Mouse (Mus musculus) midbrain, embryonic 14.5 days (tissue): ENCODE results near the gene Pald1. TPM values are rescaled to one million over a fixed set of nuclear protein-coding genes. Genes with fewer than 3 reads are reported as not detected.

ENCODE experiments used
- ATAC-seq: fragments of 200-750 bp; cut with Nextera tagmentation; 2 replicates; pipeline ENCODE4 v1.8.0; 2017; ENCODE audit warnings: moderate number of reproducible peaks, moderate library complexity; ENCODE audit not compliant: low FRiP score, low TSS enrichment
- DNase-seq: peaks from one replicate; pipeline ENCODE4 v3.0.0-alpha.2; 2015
- H3K27ac ChIP-seq: fragments of 300-500 bp; sonication (generic); replicated peaks from 2 replicates; pipeline ENCODE4 v1.5.1; 2014; ENCODE audit warnings: mild to moderate bottlenecking, low read depth, low read length, moderate library complexity
- H3K27me3 ChIP-seq: fragments of 300-500 bp; sonication (generic); 2 replicates; pipeline ENCODE4 v1.6.1; 2014; ENCODE audit warnings: low read length, control low read depth, mixed read lengths; ENCODE audit not compliant: control insufficient read depth, insufficient read depth
- H3K36me3 ChIP-seq: fragments of 300-500 bp; sonication (generic); 2 replicates; pipeline ENCODE4 v1.6.1; 2014; ENCODE audit warnings: low read length, control low read depth; ENCODE audit not compliant: control insufficient read depth, insufficient read depth
- H3K4me1 ChIP-seq: fragments of 300-500 bp; sonication (generic); 2 replicates; pipeline ENCODE4 v1.6.1; 2014; ENCODE audit warnings: mild to moderate bottlenecking, antibody characterized with exemption, low read length, control low read depth; ENCODE audit not compliant: control insufficient read depth, insufficient read depth
- H3K4me2 ChIP-seq: fragments of 300-500 bp; sonication (generic); 2 replicates; pipeline ENCODE4 v1.6.1; 2014; ENCODE audit warnings: mild to moderate bottlenecking, low read length, moderate library complexity
- H3K4me3 ChIP-seq: fragments of 300-500 bp; sonication (generic); replicated peaks from 2 replicates; pipeline ENCODE4 v1.5.1; 2014; ENCODE audit warnings: low read depth, low read length
- H3K9ac ChIP-seq: fragments of 300-500 bp; sonication (generic); replicated peaks from 2 replicates; pipeline ENCODE4 v1.6.1; 2014; ENCODE audit warnings: mild to moderate bottlenecking, low read length, moderate library complexity
- H3K9me3 ChIP-seq: fragments of 300-500 bp; sonication (generic); 2 replicates; pipeline ENCODE4 v1.6.1; 2016; ENCODE audit warnings: low read length, control low read depth, mixed read lengths; ENCODE audit not compliant: control insufficient read depth
- WGBS: fragments of 180-500 bp; shearing (Covaris S2); extraction: QIAGEN DNeasy Blood & Tissue Kit; methylation state at CpG from one replicate; pipeline ENCODE4 v1.1.7; 2014; 5-methylcytosine and 5-hydroxymethylcytosine counted together
- polyA plus RNA-seq: library from polyadenylated mRNA; unstranded; fragments of >200 nt; fragmentation: Nextera tagmentation; extraction: Ambion mirVana; gene quantifications from 2 replicates; pipeline ENCODE4 v1.2.1, GENCODE M21; 2014

The Pald1 gene
- polyA plus RNA-seq: 16.5 and 18.7 TPM in 2 replicates

GRCm38 (mm10) chr10:61383021-61383714 is at the start of gene Pald1:
Gene Pald1 (minus strand): TSS chr10:61383530.
- Histone ChIP-seq H3K27ac (peak within 1 kb of the TSS; percentile 45; the same call in 1 of the 2 replicates), H3K27me3 (no peaks in the 10 kb centered on the region), H3K4me1 (peaks cover 27% of the 10 kb centered on the region), H3K9ac (peak within 1 kb of the TSS; percentile 71), H3K4me3 (peak within 1 kb of the TSS; percentile 61), H3K36me3 (no peaks in the 10 kb centered on the region), H3K9me3 (no peaks in the 10 kb centered on the region), H3K4me2 (peak within 1 kb of the TSS; percentile 90)
- ATAC-seq (peak; percentile 83), DNase-seq (peak; percentile 86)
- WGBS: under 1% methylated on average over 55 of the region's 60 CpGs

- Histone ChIP-seq H3K36me3 (peaks cover 55% of the 10 kb centered on the region), H3K4me3 (no peak overlapping the region), H3K9ac (no peak overlapping the region), H3K4me2 (no peak overlapping the region), H3K27ac (no peak overlapping the region), H3K9me3 (no peaks in the 10 kb centered on the region), H3K4me1 (no peaks in the 10 kb centered on the region), H3K27me3 (no peaks in the 10 kb centered on the region)
- 96% methylated on average over 9 of the region's 9 CpGs for WGBS
- no peak for DNase-seq
- ATAC-seq: no peak
These were observed 48.0 kb upstream of the Pald1 start for GRCm38 (mm10) chr10:61431375-61431774.

GRCm38 (mm10) chr10:61429043-61429442 is 45.7 kb upstream of the Pald1 start:
- ATAC-seq: no peak
- no peak overlapping the region for H3K27ac ChIP-seq
- H3K27me3 ChIP-seq: no peaks in the 10 kb centered on the region
- H3K4me3 ChIP-seq: no peak overlapping the region
- 94% methylated on average over 5 of the region's 5 CpGs for WGBS
- no peak for DNase-seq
- no peak overlapping the region for H3K9ac ChIP-seq
- no peak overlapping the region for H3K4me2 ChIP-seq
- H3K4me1 ChIP-seq: no peaks in the 10 kb centered on the region; the same call in 1 of the 2 replicates
- peaks cover 44% of the 10 kb centered on the region for H3K36me3 ChIP-seq
- no peaks in the 10 kb centered on the region for H3K9me3 ChIP-seq

GRCm38 (mm10) chr10:61428416-61428815 is 45.1 kb upstream of the Pald1 start:
- H3K4me2 ChIP-seq: no peak overlapping the region
- peaks cover 37% of the 10 kb centered on the region for H3K36me3 ChIP-seq
- no peak overlapping the region for H3K9ac ChIP-seq
- WGBS: 47% methylated on average over 4 of the region's 4 CpGs
- DNase-seq: no peak
- H3K9me3 ChIP-seq: no peaks in the 10 kb centered on the region
- no peaks in the 10 kb centered on the region; the same call in 1 of the 2 replicates for H3K4me1 ChIP-seq
- ATAC-seq: no peak
- no peaks in the 10 kb centered on the region for H3K27me3 ChIP-seq
- no peak overlapping the region for H3K27ac ChIP-seq
- no peak overlapping the region for H3K4me3 ChIP-seq

- Histone ChIP-seq H3K4me3 (no peak overlapping the region), H3K9me3 (no peaks in the 10 kb centered on the region), H3K4me1 (no peaks in the 10 kb centered on the region; the same call in 1 of the 2 replicates), H3K36me3 (peaks cover 33% of the 10 kb centered on the region), H3K27me3 (no peaks in the 10 kb centered on the region), H3K27ac (no peak overlapping the region), H3K9ac (no peak overlapping the region), H3K4me2 (no peak overlapping the region)
- ATAC-seq: no peak
- 92% methylated on average over 6 of the region's 6 CpGs for WGBS
- no peak for DNase-seq
These were observed 44.6 kb upstream of the Pald1 start for GRCm38 (mm10) chr10:61427951-61428350.

GRCm38 (mm10) chr10:61426251-61426757 is 43.0 kb upstream of the Pald1 start:
- no peak overlapping the region for H3K4me3 ChIP-seq
- 73% methylated on average over 2 of the region's 2 CpGs for WGBS
- no peaks in the 10 kb centered on the region; the same call in 1 of the 2 replicates for H3K4me1 ChIP-seq
- peaks cover 20% of the 10 kb centered on the region for H3K36me3 ChIP-seq
- H3K9ac ChIP-seq: no peak overlapping the region
- no peak overlapping the region for H3K4me2 ChIP-seq
- DNase-seq (no peak), ATAC-seq (no peak)
- no peaks in the 10 kb centered on the region for H3K27me3 ChIP-seq
- no peaks in the 10 kb centered on the region for H3K9me3 ChIP-seq
- no peak overlapping the region for H3K27ac ChIP-seq

GRCm38 (mm10) chr10:61425047-61425446 is 41.7 kb upstream of the Pald1 start:
- H3K27me3 ChIP-seq: peaks cover 3% of the 10 kb centered on the region
- no peak overlapping the region for H3K4me3 ChIP-seq
- whole genome bisulfite sequencing: 85% methylated on average over 2 of the region's 2 CpGs
- DNase-seq (no peak), ATAC-seq (no peak)
- H3K4me2 ChIP-seq: no peak overlapping the region
- H3K27ac ChIP-seq: no peak overlapping the region
- no peaks in the 10 kb centered on the region; the same call in 1 of the 2 replicates for H3K4me1 ChIP-seq
- H3K9ac ChIP-seq: no peak overlapping the region
- H3K9me3 ChIP-seq: no peaks in the 10 kb centered on the region
- H3K36me3 ChIP-seq: peaks cover 8% of the 10 kb centered on the region

GRCm38 (mm10) chr10:61424500-61424899 is 41.2 kb upstream of the Pald1 start:
- H3K9me3 ChIP-seq: no peaks in the 10 kb centered on the region
- no peak overlapping the region for H3K4me3 ChIP-seq
- H3K36me3 ChIP-seq: peaks cover 2% of the 10 kb centered on the region
- no peak overlapping the region for H3K27ac ChIP-seq
- WGBS: 23% methylated on average over 7 of the region's 7 CpGs
- DNase-seq (peak; percentile 64), ATAC-seq (0 out of 2 replicates have a peak, but pooled peaks have one; percentile 36)
- no peak overlapping the region for H3K9ac ChIP-seq
- H3K4me1 ChIP-seq: no peaks in the 10 kb centered on the region; the same call in 1 of the 2 replicates
- peaks cover 8% of the 10 kb centered on the region for H3K27me3 ChIP-seq
- no peak overlapping the region for H3K4me2 ChIP-seq

- DNase-seq: no peak
- Histone ChIP-seq H3K27ac (no peak overlapping the region), H3K4me3 (no peak overlapping the region), H3K9ac (no peak overlapping the region), H3K4me2 (no peak overlapping the region), H3K4me1 (peaks cover 2% of the 10 kb centered on the region), H3K36me3 (no peaks in the 10 kb centered on the region), H3K27me3 (peaks cover 20% of the 10 kb centered on the region), H3K9me3 (no peaks in the 10 kb centered on the region)
- no peak for ATAC-seq
- 40% methylated on average over 10 of the region's 10 CpGs for WGBS
These were observed 40.0 kb upstream of the Pald1 start for GRCm38 (mm10) chr10:61423289-61423688.
